Mouse (Mus musculus) embryonic facial prominence, embryonic 15.5 days (tissue): ENCODE results near the gene Ttll5. TPM values are rescaled to one million over a fixed set of nuclear protein-coding genes. Genes with fewer than 3 reads are reported as not detected.

ENCODE experiments used
- ATAC-seq: fragments of 200-750 bp; cut with Nextera tagmentation; 2 replicates; pipeline ENCODE4 v1.8.0; 2017; ENCODE audit warnings: low read depth, moderate TSS enrichment; ENCODE audit not compliant: insufficient number of reproducible peaks, low FRiP score, low TSS enrichment
- H3K27ac ChIP-seq: fragments of 300-500 bp; sonication (generic); replicated peaks from 2 replicates; pipeline ENCODE4 v1.5.1; 2015; ENCODE audit warnings: mild to moderate bottlenecking, inconsistent platforms
- H3K27me3 ChIP-seq: fragments of 300-500 bp; sonication (generic); 2 replicates; pipeline ENCODE4 v1.6.1; 2015; ENCODE audit warnings: inconsistent platforms
- H3K36me3 ChIP-seq: fragments of 300-500 bp; sonication (generic); 2 replicates; pipeline ENCODE4 v1.6.1; 2015; ENCODE audit warnings: mild to moderate bottlenecking, inconsistent platforms
- H3K4me1 ChIP-seq: fragments of 300-500 bp; sonication (generic); 2 replicates; pipeline ENCODE4 v1.6.1; 2015; ENCODE audit warnings: inconsistent platforms
- H3K4me2 ChIP-seq: fragments of 300-500 bp; sonication (generic); replicated peaks from 2 replicates; pipeline ENCODE4 v1.6.1; 2015; ENCODE audit warnings: mild to moderate bottlenecking, inconsistent platforms
- H3K4me3 ChIP-seq: fragments of 300-500 bp; sonication (generic); replicated peaks from 2 replicates; pipeline ENCODE4 v1.5.1; 2015; ENCODE audit warnings: mild to moderate bottlenecking, inconsistent platforms
- H3K9ac ChIP-seq: fragments of 300-500 bp; sonication (generic); 2 replicates; pipeline ENCODE4 v1.6.1; 2015; ENCODE audit warnings: inconsistent platforms
- H3K9me3 ChIP-seq: fragments of 300-500 bp; sonication (generic); replicated peaks from 2 replicates; pipeline ENCODE4 v1.6.1; 2016; ENCODE audit warnings: inconsistent platforms
- whole genome bisulfite sequencing: fragments of 180-500 bp; shearing (Covaris S2); methylation state at CpG from one replicate; pipeline ENCODE4 v1.1.7; 2015; 5-methylcytosine and 5-hydroxymethylcytosine counted together
- polyA plus RNA-seq: library from polyadenylated mRNA; unstranded; fragments of >200 nt; fragmentation: Nextera tagmentation; extraction: Ambion mirVana; gene quantifications from 2 replicates; pipeline ENCODE4 v1.2.1, GENCODE M21; 2015

The Ttll5 gene
- polyA plus RNA-seq, 1 experiment from 2014 or later, result 13.6 TPM

DNA sequence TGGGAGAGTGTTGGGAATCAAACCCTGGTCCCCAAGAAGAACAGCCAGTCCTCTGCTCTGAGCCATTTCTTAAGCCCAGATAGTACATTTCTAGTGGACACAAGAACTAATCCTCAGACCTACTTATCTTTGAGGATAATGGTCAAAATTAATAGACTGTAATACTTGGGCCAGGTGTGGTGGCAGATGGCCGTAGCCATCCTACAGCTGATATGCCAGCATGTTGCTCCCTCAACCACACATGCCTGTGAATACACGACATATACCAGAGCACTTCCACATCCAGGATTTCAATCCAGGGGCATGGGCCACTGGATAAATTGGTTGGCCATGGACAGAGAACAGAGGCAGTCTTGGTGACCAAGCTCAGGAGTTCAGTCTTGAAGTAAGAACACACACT, 230.8 kb downstream of the Ttll5 start:
- Histone ChIP-seq H3K9ac (no peak overlapping the region), H3K9me3 (no peaks in the 10 kb centered on the region), H3K4me3 (no peak overlapping the region), H3K27ac (no peak overlapping the region), H3K4me1 (no peaks in the 10 kb centered on the region), H3K27me3 (no peaks in the 10 kb centered on the region), H3K4me2 (no peak overlapping the region), H3K36me3 (peaks cover 43% of the 10 kb centered on the region)
- 89% methylated on average over 2 of the region's 2 CpGs for WGBS
- ATAC-seq, result no peak

DNA sequence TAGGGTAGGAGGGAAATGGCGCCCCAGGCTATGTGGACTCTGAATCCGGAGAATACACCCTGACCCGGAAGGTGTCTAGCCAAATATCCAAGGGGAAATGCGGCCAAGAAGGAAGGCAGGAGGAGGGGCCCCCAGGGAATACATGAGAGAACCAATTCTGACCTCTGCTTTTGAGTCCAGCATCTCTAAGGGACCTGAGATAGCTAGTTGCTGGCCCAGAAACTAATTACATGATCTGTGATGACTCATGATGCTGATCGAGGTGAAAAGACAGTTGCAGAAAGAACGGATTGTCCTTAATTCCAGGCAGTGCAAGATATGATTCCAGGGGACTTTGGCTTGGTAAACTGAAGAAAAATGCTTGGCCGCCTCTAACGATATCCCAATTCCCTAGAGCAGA, 232.5 kb downstream of the Ttll5 start:
- 81% methylated on average over 8 of the region's 8 CpGs for WGBS
- Histone ChIP-seq H3K9ac (no peak overlapping the region), H3K9me3 (no peaks in the 10 kb centered on the region), H3K4me3 (no peak overlapping the region), H3K4me2 (no peak overlapping the region), H3K4me1 (no peaks in the 10 kb centered on the region), H3K36me3 (peaks cover 55% of the 10 kb centered on the region), H3K27ac (no peak overlapping the region), H3K27me3 (no peaks in the 10 kb centered on the region)
- ATAC-seq, result no peak

DNA sequence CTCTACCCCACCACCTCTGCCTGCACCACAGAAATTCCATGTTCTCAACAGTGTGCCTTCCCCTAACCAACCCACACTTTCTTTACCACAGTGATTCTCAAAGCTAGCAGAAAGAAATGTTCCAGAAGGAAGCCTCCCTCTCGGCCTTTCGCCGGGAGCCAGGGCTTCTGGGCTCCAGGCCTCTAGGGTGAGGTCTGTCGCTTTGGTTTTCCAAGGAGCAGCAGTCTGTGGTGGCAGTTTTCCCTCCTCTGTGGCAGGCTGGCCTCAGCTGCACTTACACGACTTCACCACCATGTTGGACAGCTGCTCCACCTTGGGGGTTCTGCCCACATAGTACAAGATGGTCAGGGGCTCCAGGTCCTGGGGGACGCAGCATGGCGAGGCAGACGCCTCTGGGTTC, 233.1 kb downstream of the Ttll5 start:
- no peak for ATAC-seq
- Histone ChIP-seq H3K9ac (no peak overlapping the region), H3K27me3 (no peaks in the 10 kb centered on the region), H3K4me2 (no peak overlapping the region), H3K9me3 (no peaks in the 10 kb centered on the region), H3K4me1 (no peaks in the 10 kb centered on the region), H3K36me3 (peaks cover 59% of the 10 kb centered on the region), H3K27ac (no peak overlapping the region), H3K4me3 (no peak overlapping the region)
- 82% methylated on average over 8 of the region's 8 CpGs for WGBS

DNA sequence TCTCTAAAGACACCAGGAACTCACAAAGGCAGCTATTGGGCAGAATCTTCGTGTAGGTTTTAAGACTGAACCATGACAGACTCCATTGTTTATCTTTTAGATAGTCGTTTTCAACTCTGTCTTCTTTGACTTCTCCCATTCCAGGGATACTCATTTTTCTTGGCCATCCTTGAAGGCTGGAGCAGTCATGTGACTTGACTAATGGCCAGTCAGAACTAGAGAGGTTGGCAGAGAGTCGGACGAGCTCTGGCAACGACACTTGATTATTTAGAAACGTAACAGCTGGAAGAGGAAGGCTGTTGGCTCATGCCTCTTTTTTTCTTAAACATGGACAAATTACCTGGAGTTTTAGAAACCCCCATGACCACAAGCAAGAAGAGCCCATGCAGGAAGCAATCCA, 234.9 kb downstream of the Ttll5 start:
- no peak for ATAC-seq
- Histone ChIP-seq H3K27ac (no peak overlapping the region), H3K9ac (no peak overlapping the region), H3K4me1 (no peaks in the 10 kb centered on the region), H3K4me2 (no peak overlapping the region), H3K36me3 (peaks cover 78% of the 10 kb centered on the region), H3K27me3 (no peaks in the 10 kb centered on the region), H3K4me3 (no peak overlapping the region), H3K9me3 (no peaks in the 10 kb centered on the region)
- WGBS, result 87% methylated on average over 6 of the region's 6 CpGs

DNA sequence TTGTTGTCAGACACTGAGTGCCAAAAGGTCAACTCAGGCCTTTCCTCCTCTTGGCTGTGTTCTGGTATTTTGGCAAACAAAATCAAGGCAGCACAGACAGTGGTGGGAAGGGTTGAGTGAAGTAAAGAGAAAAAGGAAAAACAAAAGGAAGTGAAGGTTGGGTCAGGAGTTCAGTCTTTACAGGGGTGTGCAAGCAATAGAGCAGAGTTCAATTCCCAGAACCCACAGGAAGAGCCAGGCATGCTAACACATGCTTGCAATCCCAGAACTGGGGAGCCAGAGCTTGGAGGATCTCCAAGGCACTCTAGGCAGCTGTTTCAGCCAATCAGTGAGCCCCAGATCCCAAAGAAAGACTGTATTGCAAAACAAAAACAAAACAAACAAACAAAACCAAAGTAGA, 240.3 kb downstream of the Ttll5 start:
- H3K9me3 ChIP-seq, result no peaks in the 10 kb centered on the region
- H3K4me2 ChIP-seq, result no peak overlapping the region
- no peaks in the 10 kb centered on the region for H3K27me3 ChIP-seq
- peaks cover 85% of the 10 kb centered on the region for H3K36me3 ChIP-seq
- no peak overlapping the region for H3K9ac ChIP-seq
- H3K4me3 ChIP-seq, result no peak overlapping the region
- no peak overlapping the region for H3K27ac ChIP-seq
- no peaks in the 10 kb centered on the region for H3K4me1 ChIP-seq
- no peak for ATAC-seq

DNA sequence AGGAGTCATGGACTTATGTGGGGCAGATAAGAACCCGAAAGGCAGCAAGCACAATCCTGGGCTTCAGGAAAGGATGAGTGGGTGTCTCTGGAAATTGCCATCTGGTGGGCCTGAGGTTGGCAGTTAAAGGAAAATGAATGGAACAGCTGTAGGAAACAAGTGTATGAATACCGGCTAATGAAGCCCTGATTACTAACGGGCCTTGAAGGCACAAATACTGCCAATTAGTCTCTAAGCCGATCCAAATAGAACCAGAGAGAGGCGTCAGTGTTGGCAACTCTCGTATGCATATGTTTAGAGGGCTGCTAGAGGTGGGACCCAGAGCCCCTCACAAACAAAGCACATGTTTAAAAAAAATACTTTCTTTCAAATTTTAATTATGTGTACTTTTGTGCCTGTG, 247.0 kb downstream of the Ttll5 start:
- no peaks in the 10 kb centered on the region for H3K9me3 ChIP-seq
- no peak overlapping the region for H3K27ac ChIP-seq
- no peak overlapping the region for H3K4me2 ChIP-seq
- no peak for ATAC-seq
- no peaks in the 10 kb centered on the region for H3K27me3 ChIP-seq
- no peak overlapping the region for H3K9ac ChIP-seq
- peaks cover 25% of the 10 kb centered on the region for H3K4me1 ChIP-seq
- peaks cover 51% of the 10 kb centered on the region for H3K36me3 ChIP-seq
- WGBS, result 70% methylated on average over 6 of the region's 6 CpGs
- H3K4me3 ChIP-seq, result no peak overlapping the region

DNA sequence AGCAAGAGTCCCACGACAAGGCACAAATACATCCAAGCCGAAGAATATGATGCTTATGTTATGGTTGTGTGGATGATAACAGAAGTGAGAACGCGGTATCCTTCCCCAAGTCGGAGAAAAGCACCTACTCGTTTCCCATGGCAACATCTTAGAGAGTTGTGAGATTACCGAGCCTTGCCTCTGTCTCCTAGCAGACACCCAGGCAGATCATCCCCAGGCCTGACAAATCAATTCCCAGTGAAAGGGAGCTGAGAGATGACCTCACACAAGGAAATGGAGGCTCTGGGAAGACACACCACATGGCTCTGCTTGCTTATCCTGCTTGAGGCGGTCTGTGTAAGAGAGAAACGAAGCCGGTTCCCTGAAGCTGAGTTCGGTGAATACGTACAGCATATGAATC, 250.2 kb downstream of the Ttll5 start:
- peaks cover 20% of the 10 kb centered on the region; the same call in 1 of the 2 replicates for H3K36me3 ChIP-seq
- H3K4me1 ChIP-seq, result peaks cover 40% of the 10 kb centered on the region
- no peak overlapping the region for H3K27ac ChIP-seq
- no peak overlapping the region for H3K4me3 ChIP-seq
- no peak for ATAC-seq
- no peak overlapping the region for H3K9ac ChIP-seq
- WGBS, result 88% methylated on average over 12 of the region's 12 CpGs
- H3K27me3 ChIP-seq, result no peaks in the 10 kb centered on the region
- no peaks in the 10 kb centered on the region for H3K9me3 ChIP-seq
- H3K4me2 ChIP-seq, result peak overlapping the region; percentile 88; the same call in 1 of the 2 replicates

DNA sequence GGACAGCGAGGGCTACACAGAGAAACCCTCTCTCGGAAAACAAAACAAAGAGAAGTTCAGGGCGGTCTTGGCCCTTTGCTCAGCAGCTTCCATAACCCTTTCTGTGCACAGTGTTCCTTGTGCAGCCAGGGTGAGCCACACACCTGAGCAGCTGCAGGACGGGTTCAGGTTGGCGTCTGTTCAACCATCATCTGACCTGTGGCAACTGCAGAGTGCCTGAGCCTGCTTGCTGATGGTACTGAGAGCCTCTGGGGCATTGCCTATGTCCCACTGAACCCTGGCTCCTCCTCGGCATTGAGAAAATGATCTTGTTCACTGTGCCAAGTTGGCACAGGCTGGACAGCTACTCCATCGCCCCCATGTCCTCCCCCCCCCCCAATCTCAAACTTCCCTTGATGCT, 250.9 kb downstream of the Ttll5 start:
- 79% methylated on average over 7 of the region's 7 CpGs for WGBS

DNA sequence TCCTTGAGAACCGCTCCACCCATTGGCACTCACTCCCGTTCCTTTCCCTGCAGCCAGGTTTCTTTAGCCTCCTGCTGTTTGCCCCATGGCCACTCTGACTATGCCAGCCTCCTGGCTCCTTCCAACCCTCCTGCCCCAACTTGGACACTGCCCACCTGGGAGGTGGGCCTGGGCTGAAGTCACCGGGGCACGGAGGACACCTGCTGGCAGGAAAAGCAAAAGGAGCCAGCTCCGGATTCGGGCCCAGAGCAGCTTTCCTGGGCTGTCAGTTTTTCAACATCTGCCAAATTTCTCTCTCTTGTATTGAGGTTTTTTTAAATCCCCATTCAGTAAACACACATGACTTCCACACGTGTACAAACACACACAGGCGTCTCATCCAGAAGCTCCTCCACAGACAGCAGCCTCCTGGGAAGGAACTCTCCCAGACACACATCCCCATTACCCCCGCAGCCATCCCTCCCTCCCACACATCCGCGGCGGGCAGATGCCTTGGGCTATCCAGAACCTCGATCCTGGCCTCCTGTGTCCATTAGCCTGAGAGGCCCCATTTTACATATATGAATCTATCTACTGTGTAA, 252.0 kb downstream of the Ttll5 start:
- ATAC-seq, result no peak
- H3K27ac ChIP-seq, result peak overlapping the region; percentile 99

More for the DNA sequence above, 250.9 kb downstream of the Ttll5 start:
- H3K4me1 ChIP-seq, result peaks cover 40% of the 10 kb centered on the region
- peak overlapping the region; percentile 60 for H3K4me3 ChIP-seq
- no peak for ATAC-seq
- 0 out of 2 replicates have a peak, but pooled peaks cover 16% of the 10 kb centered on the region for H3K36me3 ChIP-seq
- no peak overlapping the region for H3K9ac ChIP-seq
- no peaks in the 10 kb centered on the region for H3K9me3 ChIP-seq
- H3K27me3 ChIP-seq, result no peaks in the 10 kb centered on the region
- H3K4me2 ChIP-seq, result peak overlapping the region; percentile 88
- no peak overlapping the region for H3K27ac ChIP-seq

DNA sequence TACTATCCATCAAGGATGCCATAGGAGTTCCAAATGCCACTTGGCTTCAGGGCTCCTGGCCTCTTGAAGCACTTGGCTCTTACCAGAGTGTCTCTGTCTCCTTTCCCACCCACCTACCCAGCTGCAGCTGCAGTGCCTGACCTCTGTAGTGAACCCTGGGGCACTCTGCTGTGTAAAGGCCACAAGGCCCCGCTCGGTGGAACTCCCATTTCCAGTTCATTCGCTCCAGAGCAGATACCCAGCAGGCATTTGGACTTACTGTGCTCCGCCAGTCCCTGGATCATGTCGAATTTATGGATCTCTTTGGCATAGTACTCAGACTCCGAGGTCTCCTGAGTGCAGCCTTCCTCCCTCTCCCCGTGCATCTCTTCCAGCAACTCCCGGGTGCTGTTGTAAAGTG, 252.9 kb downstream of the Ttll5 start:
- Histone ChIP-seq H3K4me1 (peaks cover 41% of the 10 kb centered on the region), H3K9ac (peak overlapping the region; percentile 50), H3K27ac (peak overlapping the region; percentile 99), H3K36me3 (0 out of 2 replicates have a peak, but pooled peaks cover under 1% of the 10 kb centered on the region), H3K9me3 (no peaks in the 10 kb centered on the region), H3K4me3 (peak overlapping the region; percentile 60), H3K27me3 (no peaks in the 10 kb centered on the region), H3K4me2 (peak overlapping the region; percentile 88)
- 24% methylated on average over 8 of the region's 8 CpGs for WGBS
- ATAC-seq, result no peak

More for the DNA sequence above, 252.0 kb downstream of the Ttll5 start:
- Histone ChIP-seq H3K4me2 (peak overlapping the region; percentile 88), H3K9ac (peak overlapping the region; percentile 33; the same call in 1 of the 2 replicates), H3K4me3 (peak overlapping the region; percentile 60), H3K27me3 (no peaks in the 10 kb centered on the region), H3K9me3 (no peaks in the 10 kb centered on the region), H3K36me3 (0 out of 2 replicates have a peak, but pooled peaks cover 10% of the 10 kb centered on the region), H3K4me1 (peaks cover 37% of the 10 kb centered on the region)
- WGBS, result 5% methylated on average over 13 of the region's 13 CpGs

DNA sequence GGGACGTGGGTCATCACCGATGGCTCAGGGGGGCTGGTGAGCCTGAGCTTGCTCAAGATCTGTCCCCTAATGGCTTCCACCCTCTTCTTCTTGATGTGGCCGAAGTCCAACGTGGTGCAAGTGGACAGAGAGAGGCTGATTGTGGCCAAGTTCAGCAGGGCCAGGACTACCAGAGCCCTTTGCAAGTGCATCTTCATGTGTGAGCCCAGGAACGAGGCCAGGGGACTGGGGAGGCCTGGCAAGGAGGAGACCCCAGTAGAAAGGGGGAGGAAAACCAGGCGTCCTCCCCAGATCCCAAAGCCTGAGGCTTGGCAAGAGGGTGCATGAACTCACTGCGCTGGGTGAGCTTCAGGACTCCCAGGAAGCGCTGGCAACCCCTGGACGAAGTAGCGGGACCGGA, 253.3 kb downstream of the Ttll5 start:
- 11% methylated on average over 11 of the region's 11 CpGs for WGBS
- H3K4me1 ChIP-seq, result peaks cover 41% of the 10 kb centered on the region
- H3K4me3 ChIP-seq, result peak overlapping the region; percentile 60
- no peaks in the 10 kb centered on the region for H3K36me3 ChIP-seq
- H3K9ac ChIP-seq, result peak overlapping the region; percentile 50
- ATAC-seq, result no peak
- H3K27me3 ChIP-seq, result no peaks in the 10 kb centered on the region
- no peaks in the 10 kb centered on the region for H3K9me3 ChIP-seq
- H3K27ac ChIP-seq, result peak overlapping the region; percentile 99
- H3K4me2 ChIP-seq, result peak overlapping the region; percentile 88

DNA sequence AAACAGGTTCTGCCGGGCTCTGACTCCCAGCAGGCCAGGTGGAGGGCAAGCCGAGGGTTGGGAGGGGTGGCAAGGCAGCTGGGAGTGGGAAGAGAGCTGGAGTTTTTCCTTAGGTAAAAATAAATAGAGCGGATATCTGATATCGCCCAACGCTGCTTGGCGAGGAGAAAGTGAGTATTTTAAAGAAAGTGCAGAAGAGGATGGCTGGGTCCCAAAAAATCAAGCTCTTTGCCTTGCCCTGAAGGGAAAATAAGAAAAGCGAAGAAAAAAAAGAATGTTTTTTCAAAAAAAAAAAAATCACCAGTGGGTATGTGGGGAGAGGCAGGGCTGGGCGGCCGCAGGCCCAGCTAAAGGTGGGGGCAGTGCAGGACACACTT, 253.7 kb downstream of the Ttll5 start:
- peak overlapping the region; percentile 60 for H3K4me3 ChIP-seq
- WGBS, result 9% methylated on average over 9 of the region's 9 CpGs
- no peak for ATAC-seq
- H3K4me2 ChIP-seq, result peak overlapping the region; percentile 88
- peak overlapping the region; percentile 50 for H3K9ac ChIP-seq
- H3K36me3 ChIP-seq, result no peaks in the 10 kb centered on the region
- H3K27me3 ChIP-seq, result no peaks in the 10 kb centered on the region
- peaks cover 46% of the 10 kb centered on the region for H3K4me1 ChIP-seq
- H3K9me3 ChIP-seq, result no peaks in the 10 kb centered on the region
- H3K27ac ChIP-seq, result peak overlapping the region; percentile 99
